Comparison of ENCODE assay signal across 8 mouse cellular contexts in the genomic region with DNA sequence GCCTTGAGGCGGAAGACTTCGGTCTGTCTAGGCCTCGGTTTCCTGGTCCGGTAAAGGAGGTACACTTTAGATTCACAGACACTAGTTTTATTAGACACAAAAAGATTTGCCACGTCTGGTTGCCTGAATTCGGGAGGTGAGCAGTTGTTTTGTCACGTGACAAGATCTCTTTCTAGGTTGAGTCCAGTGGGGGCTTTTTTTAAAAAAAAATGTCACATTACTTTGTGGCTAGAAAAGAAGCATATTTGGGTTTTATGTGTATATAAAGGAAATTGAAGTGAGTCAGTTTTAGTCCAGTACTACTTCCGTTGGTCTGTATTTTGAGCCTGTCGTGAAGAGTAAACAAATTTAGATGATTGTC. TPM values are rescaled to one million over a fixed set of nuclear protein-coding genes. Genes with fewer than 3 reads are reported as not detected.
DNase-seq lines count a peak whose midpoint lies in the region; ATAC-seq lines count a peak whose summit lies in the region.

No protein-coding gene starts in this region.

- peak; percentile 59 for DNase-seq in embryo, embryonic 10.5 days (ENCODE audit: low spot score)
- no peak for DNase-seq in embryo, embryonic 9.5 days (ENCODE audit: extremely low spot score)
- no peak for DNase-seq in thymus, adult 18-20 months
- DNase-seq in left cerebral cortex, adult 11 months (ENCODE audit: low spot score): no peak
- no peak for DNase-seq in spleen, adult 18-20 months

- H3K9ac ChIP-seq in forebrain, embryonic 16.5 days (replicated peaks; ENCODE audit: low read depth, low read length): peak overlapping the region; percentile 68
- peak overlapping the region; percentile 84 for H3K9ac ChIP-seq in liver, embryonic 15.5 days

- H3K9me3 ChIP-seq in forebrain, embryonic 16.5 days (ENCODE audit: control insufficient read depth, low read length): no peaks in the 10 kb centered on the region
- no peaks in the 10 kb centered on the region for H3K9me3 ChIP-seq in liver, embryonic 15.5 days (replicated peaks)

- H3K4me2 ChIP-seq in forebrain, embryonic 16.5 days (ENCODE audit: low read length): peak overlapping the region; percentile 62
- H3K4me2 ChIP-seq in liver, embryonic 15.5 days: peak overlapping the region; percentile 78

- H3K4me3 ChIP-seq in forebrain, embryonic 16.5 days (replicated peaks; ENCODE audit: low read length): peak overlapping the region; percentile 66
- peak overlapping the region; percentile 92 for H3K4me3 ChIP-seq in liver, embryonic 15.5 days (replicated peaks)

- no peak overlapping the region for H3K27ac ChIP-seq in forebrain, embryonic 16.5 days (ENCODE audit: low read length)
- peak overlapping the region; percentile 80 for H3K27ac ChIP-seq in liver, embryonic 15.5 days (replicated peaks)

- peaks cover 2% of the 10 kb centered on the region; the same call in 1 of the 2 replicates for H3K4me1 ChIP-seq in forebrain, embryonic 16.5 days (replicated peaks; ENCODE audit: control insufficient read depth, insufficient read depth, low read length)
- peaks cover 12% of the 10 kb centered on the region for H3K4me1 ChIP-seq in liver, embryonic 15.5 days (replicated peaks)

- ATAC-seq in CD4-positive, CD25-positive, alpha-beta regulatory T cell, adult 4 months: peak; percentile 6
- ATAC-seq in forebrain, embryonic 16.5 days: no peak
- no peak for ATAC-seq in liver, embryonic 15.5 days (ENCODE audit: insufficient read depth)

- H3K27me3 ChIP-seq in forebrain, embryonic 16.5 days (replicated peaks; ENCODE audit: control insufficient read depth, insufficient read depth, low read length): no peaks in the 10 kb centered on the region
- H3K27me3 ChIP-seq in liver, embryonic 15.5 days: no peaks in the 10 kb centered on the region

- under 1% methylated on average over 9 of the region's 9 CpGs for WGBS in forebrain, embryonic 16.5 days
- WGBS in liver, embryonic 15.5 days (ENCODE audit: insufficient replicate concordance): under 1% methylated on average over 9 of the region's 9 CpGs

- no peaks in the 10 kb centered on the region for H3K36me3 ChIP-seq in forebrain, embryonic 16.5 days (ENCODE audit: control insufficient read depth, insufficient read depth)
- H3K36me3 ChIP-seq in liver, embryonic 15.5 days (replicated peaks): peaks cover 30% of the 10 kb centered on the region

RNA-seq across cellular contexts. Expression of a gene that starts 0.4 kb away (rescaled TPM):
- polyA plus RNA-seq in CD4-positive, CD25-positive, alpha-beta regulatory T cell, adult 4 months (2017; shearing (Covaris generic)): 10 to 100 TPM; 21.4 to 27.6 TPM
- polyA plus RNA-seq in forebrain, embryonic 16.5 days (2015; fragmentation: Nextera tagmentation; extraction: Ambion mirVana): 28.9 and 31.8 TPM in 2 replicates
- 32.6 and 32.8 TPM in 2 replicates for polyA plus RNA-seq in liver, embryonic 15.5 days (2015; fragmentation: Nextera tagmentation; extraction: Ambion mirVana)

RNA-seq across cellular contexts. Expression of a gene that starts 43.3 kb away (rescaled TPM):
- polyA plus RNA-seq in CD4-positive, CD25-positive, alpha-beta regulatory T cell, adult 4 months (2017; shearing (Covaris generic)): under 1 TPM; 0.42 to 0.57 TPM
- 5.2 and 5.5 TPM in 2 replicates for polyA plus RNA-seq in forebrain, embryonic 16.5 days (2015; fragmentation: Nextera tagmentation; extraction: Ambion mirVana)
- 8.3 and 8.6 TPM in 2 replicates for polyA plus RNA-seq in liver, embryonic 15.5 days (2015; fragmentation: Nextera tagmentation; extraction: Ambion mirVana)
